Mouse (Mus musculus): ENCODE data around the gene Rgs2. TPM values are rescaled to one million over a fixed set of nuclear protein-coding genes. Genes with fewer than 3 reads are reported as not detected.

The Rgs2 gene
- polyA plus RNA-seq (2015; fragmentation: Nextera tagmentation; extraction: Ambion mirVana): 133 and 147 TPM in 2 replicates

- Histone ChIP-seq H3K4me1 (ENCODE audit: control insufficient read depth, insufficient read depth, low read length) (peaks cover 16% of the 10 kb centered on the region), H3K27me3 (ENCODE audit: control insufficient read depth, insufficient read depth, low read depth, low read length) (no peaks in the 10 kb centered on the region), H3K27ac (ENCODE audit: low read length) (peak within 1 kb of the TSS; percentile 93), H3K4me2 (ENCODE audit: low read length) (peak within 1 kb of the TSS; percentile 90), H3K9ac (ENCODE audit: low read depth, low read length) (peak within 1 kb of the TSS; percentile 86), H3K36me3 (ENCODE audit: control insufficient read depth, insufficient read depth, low read length) (peaks cover 9% of the 10 kb centered on the region; the same call in 1 of the 2 replicates), H3K4me3 (ENCODE audit: low read depth, low read length) (peak within 1 kb of the TSS; percentile 71), H3K9me3 (replicated peaks; ENCODE audit: control insufficient read depth, low read length, poor library complexity, severe bottlenecking) (no peaks in the 10 kb centered on the region)
- under 1% methylated on average over 57 of the region's 57 CpGs for WGBS
- ATAC-seq: peak; percentile 99
Measured at GRCm38 (mm10) chr1:144003904-144004740, at the start of gene Rgs2. Gene Rgs2, minus strand, starts transcription at chr1:144004161.

DNA sequence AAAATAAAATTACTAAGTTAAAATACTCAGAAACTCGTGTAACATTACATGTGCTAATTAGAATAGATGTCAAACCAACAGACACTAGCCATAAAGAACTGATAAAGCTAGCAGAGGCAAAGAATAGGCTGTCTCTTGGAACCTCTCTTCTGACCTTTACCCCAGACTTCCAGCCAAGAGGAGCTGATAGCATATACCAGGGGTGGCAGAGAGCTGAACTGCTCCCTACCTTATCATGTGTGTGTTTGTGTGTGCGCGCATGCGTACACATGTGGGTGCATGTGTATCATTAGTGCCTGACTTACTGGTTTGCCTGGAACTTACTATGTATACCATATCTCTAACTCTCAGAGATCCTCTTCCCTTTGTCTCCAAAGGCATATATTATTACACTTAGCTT is 49.4 kb upstream of the Rgs2 start:
- Histone ChIP-seq H3K4me2 (ENCODE audit: low read length) (no peak overlapping the region), H3K9ac (ENCODE audit: low read depth, low read length) (no peak overlapping the region), H3K4me1 (ENCODE audit: control insufficient read depth, insufficient read depth, low read length) (no peaks in the 10 kb centered on the region), H3K4me3 (ENCODE audit: low read depth, low read length) (no peak overlapping the region), H3K9me3 (replicated peaks; ENCODE audit: control insufficient read depth, low read length, poor library complexity, severe bottlenecking) (no peaks in the 10 kb centered on the region), H3K36me3 (ENCODE audit: control insufficient read depth, insufficient read depth, low read length) (no peaks in the 10 kb centered on the region), H3K27ac (ENCODE audit: low read length) (no peak overlapping the region), H3K27me3 (ENCODE audit: control insufficient read depth, insufficient read depth, low read depth, low read length) (no peaks in the 10 kb centered on the region)
- WGBS: 86% methylated on average over 4 of the region's 4 CpGs
- ATAC-seq: no peak

DNA sequence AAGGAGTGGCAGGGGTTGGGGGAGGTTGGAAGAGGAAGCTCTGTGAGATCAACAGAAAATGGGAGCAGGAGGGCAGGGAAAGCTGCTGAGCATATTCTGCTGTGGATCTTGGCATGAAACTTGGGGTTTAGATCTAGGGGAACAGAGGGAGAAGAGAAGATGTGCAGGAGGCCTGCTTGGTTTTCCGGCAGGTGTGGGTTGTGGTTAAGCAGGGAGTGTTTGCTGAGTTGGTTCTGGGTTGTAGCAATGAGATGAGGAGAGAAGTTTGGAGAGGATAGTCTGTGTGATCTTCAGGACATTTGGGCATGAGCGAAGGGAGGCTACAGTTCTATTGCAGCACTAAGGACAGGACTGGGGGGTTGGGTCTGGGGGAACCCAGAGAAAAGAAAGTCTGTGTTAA is 37.9 kb upstream of the Rgs2 start:
- no peaks in the 10 kb centered on the region for H3K27me3 ChIP-seq (ENCODE audit: control insufficient read depth, insufficient read depth, low read depth, low read length)
- no peaks in the 10 kb centered on the region for H3K4me1 ChIP-seq (ENCODE audit: control insufficient read depth, insufficient read depth, low read length)
- H3K36me3 ChIP-seq (ENCODE audit: control insufficient read depth, insufficient read depth, low read length): no peaks in the 10 kb centered on the region
- H3K9ac ChIP-seq (ENCODE audit: low read depth, low read length): no peak overlapping the region
- H3K4me2 ChIP-seq (ENCODE audit: low read length): no peak overlapping the region
- H3K27ac ChIP-seq (ENCODE audit: low read length): no peak overlapping the region
- no peak for ATAC-seq
- H3K9me3 ChIP-seq (replicated peaks; ENCODE audit: control insufficient read depth, low read length, poor library complexity, severe bottlenecking): no peaks in the 10 kb centered on the region
- WGBS: 100% methylated on average over 2 of the region's 2 CpGs
- no peak overlapping the region for H3K4me3 ChIP-seq (ENCODE audit: low read depth, low read length)

GRCm38 (mm10) chr1:144033498-144033897 is 29.5 kb upstream of the Rgs2 start:
- 82% methylated on average over 1 of the region's 1 CpGs for WGBS
- H3K36me3 ChIP-seq (ENCODE audit: control insufficient read depth, insufficient read depth, low read length): no peaks in the 10 kb centered on the region
- no peaks in the 10 kb centered on the region for H3K27me3 ChIP-seq (ENCODE audit: control insufficient read depth, insufficient read depth, low read depth, low read length)
- no peak for ATAC-seq
- H3K9ac ChIP-seq (ENCODE audit: low read depth, low read length): no peak overlapping the region
- H3K4me2 ChIP-seq (ENCODE audit: low read length): no peak overlapping the region
- H3K4me3 ChIP-seq (ENCODE audit: low read depth, low read length): no peak overlapping the region
- no peak overlapping the region for H3K27ac ChIP-seq (ENCODE audit: low read length)
- H3K9me3 ChIP-seq (replicated peaks; ENCODE audit: control insufficient read depth, low read length, poor library complexity, severe bottlenecking): no peaks in the 10 kb centered on the region
- no peaks in the 10 kb centered on the region for H3K4me1 ChIP-seq (ENCODE audit: control insufficient read depth, insufficient read depth, low read length)

- H3K4me3 ChIP-seq (ENCODE audit: low read depth, low read length): no peak overlapping the region
- no peaks in the 10 kb centered on the region for H3K27me3 ChIP-seq (ENCODE audit: control insufficient read depth, insufficient read depth, low read depth, low read length)
- no peak overlapping the region for H3K4me2 ChIP-seq (ENCODE audit: low read length)
- no peak overlapping the region for H3K27ac ChIP-seq (ENCODE audit: low read length)
- WGBS: 50% methylated on average over 6 of the region's 6 CpGs
- no peak overlapping the region for H3K9ac ChIP-seq (ENCODE audit: low read depth, low read length)
- H3K36me3 ChIP-seq (ENCODE audit: control insufficient read depth, insufficient read depth, low read length): no peaks in the 10 kb centered on the region
- no peaks in the 10 kb centered on the region for H3K4me1 ChIP-seq (ENCODE audit: control insufficient read depth, insufficient read depth, low read length)
- 0 out of 2 replicates have a peak, but pooled peaks have one; percentile 58 for ATAC-seq
- no peaks in the 10 kb centered on the region for H3K9me3 ChIP-seq (replicated peaks; ENCODE audit: control insufficient read depth, low read length, poor library complexity, severe bottlenecking)
Measured at GRCm38 (mm10) chr1:144030499-144030898, 26.5 kb upstream of the Rgs2 start.

DNA sequence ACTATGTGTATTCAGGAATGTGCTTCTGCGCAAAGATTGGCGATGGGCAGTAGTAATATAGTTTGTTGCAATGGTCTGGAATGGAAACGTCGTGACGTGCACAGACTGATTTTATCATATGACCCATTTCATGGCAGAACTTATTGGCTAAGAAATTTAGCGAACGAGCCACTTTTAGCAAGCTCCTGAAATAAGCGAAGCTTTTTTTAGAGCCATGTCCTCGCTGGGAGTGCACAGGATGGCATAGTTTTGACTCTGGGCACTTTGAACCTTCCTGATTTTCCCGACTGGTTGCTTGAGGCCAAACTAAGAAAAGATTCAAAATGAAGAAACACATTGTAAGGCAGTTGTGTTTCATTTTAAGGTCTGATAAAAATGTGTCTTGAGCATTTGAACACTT is 25.7 kb upstream of the Rgs2 start:
- no peaks in the 10 kb centered on the region for H3K27me3 ChIP-seq (ENCODE audit: control insufficient read depth, insufficient read depth, low read depth, low read length)
- 96% methylated on average over 10 of the region's 10 CpGs for WGBS
- H3K27ac ChIP-seq (ENCODE audit: low read length): no peak overlapping the region
- no peak overlapping the region for H3K9ac ChIP-seq (ENCODE audit: low read depth, low read length)
- no peaks in the 10 kb centered on the region for H3K4me1 ChIP-seq (ENCODE audit: control insufficient read depth, insufficient read depth, low read length)
- no peaks in the 10 kb centered on the region for H3K9me3 ChIP-seq (replicated peaks; ENCODE audit: control insufficient read depth, low read length, poor library complexity, severe bottlenecking)
- H3K36me3 ChIP-seq (ENCODE audit: control insufficient read depth, insufficient read depth, low read length): no peaks in the 10 kb centered on the region
- no peak overlapping the region for H3K4me3 ChIP-seq (ENCODE audit: low read depth, low read length)
- no peak overlapping the region for H3K4me2 ChIP-seq (ENCODE audit: low read length)
- no peak for ATAC-seq

DNA sequence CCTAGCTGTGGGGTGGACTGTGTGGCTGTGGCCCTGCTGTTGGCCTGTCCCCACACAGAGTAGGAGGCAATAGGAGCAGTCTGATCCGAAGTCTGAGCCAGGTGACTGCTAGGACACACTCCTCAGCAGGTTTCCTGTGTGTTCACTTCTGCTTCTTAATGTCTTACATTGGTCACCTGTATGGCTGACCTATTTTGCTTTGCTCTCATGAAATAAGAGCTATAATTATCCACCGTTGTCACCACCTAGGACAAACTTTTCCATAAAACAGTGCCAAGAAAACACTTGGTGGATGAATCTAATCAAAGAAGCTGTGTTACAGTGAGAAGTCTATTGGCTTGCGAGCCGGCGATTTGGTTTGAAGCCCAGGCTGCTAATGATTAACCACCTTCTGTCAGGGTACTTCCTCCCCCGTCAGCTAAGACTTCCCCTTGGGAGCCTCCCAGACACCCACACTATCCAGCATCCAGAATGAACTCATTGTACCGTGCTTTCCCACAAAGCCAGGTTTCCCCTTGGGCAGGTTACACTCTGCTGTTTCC is 14.5 kb upstream of the Rgs2 start:
- H3K4me3 ChIP-seq (ENCODE audit: low read depth, low read length): no peak overlapping the region
- no peak for ATAC-seq
- WGBS: 84% methylated on average over 7 of the region's 7 CpGs

GRCm38 (mm10) chr1:144013913-144014312 is 10.0 kb upstream of the Rgs2 start:
- no peak overlapping the region for H3K4me2 ChIP-seq (ENCODE audit: low read length)
- no peak overlapping the region for H3K4me3 ChIP-seq (ENCODE audit: low read depth, low read length)
- no peaks in the 10 kb centered on the region; the same call in 1 of the 2 replicates for H3K9me3 ChIP-seq (replicated peaks; ENCODE audit: control insufficient read depth, low read length, poor library complexity, severe bottlenecking)
- no peak overlapping the region for H3K27ac ChIP-seq (ENCODE audit: low read length)
- H3K9ac ChIP-seq (ENCODE audit: low read depth, low read length): no peak overlapping the region
- H3K4me1 ChIP-seq (ENCODE audit: control insufficient read depth, insufficient read depth, low read length): no peaks in the 10 kb centered on the region
- H3K27me3 ChIP-seq (ENCODE audit: control insufficient read depth, insufficient read depth, low read depth, low read length): no peaks in the 10 kb centered on the region
- no peak for ATAC-seq
- no peaks in the 10 kb centered on the region for H3K36me3 ChIP-seq (ENCODE audit: control insufficient read depth, insufficient read depth, low read length)

More for the DNA sequence above, 14.5 kb upstream of the Rgs2 start:
- no peaks in the 10 kb centered on the region for H3K36me3 ChIP-seq (ENCODE audit: control insufficient read depth, insufficient read depth, low read length)
- no peaks in the 10 kb centered on the region for H3K9me3 ChIP-seq (replicated peaks; ENCODE audit: control insufficient read depth, low read length, poor library complexity, severe bottlenecking)
- H3K27me3 ChIP-seq (ENCODE audit: control insufficient read depth, insufficient read depth, low read depth, low read length): no peaks in the 10 kb centered on the region
- no peaks in the 10 kb centered on the region for H3K4me1 ChIP-seq (ENCODE audit: control insufficient read depth, insufficient read depth, low read length)
- no peak overlapping the region for H3K9ac ChIP-seq (ENCODE audit: low read depth, low read length)
- no peak overlapping the region for H3K27ac ChIP-seq (ENCODE audit: low read length)
- H3K4me2 ChIP-seq (ENCODE audit: low read length): no peak overlapping the region

- Histone ChIP-seq H3K36me3 (ENCODE audit: control insufficient read depth, insufficient read depth, low read length) (no peaks in the 10 kb centered on the region), H3K27ac (ENCODE audit: low read length) (no peak overlapping the region), H3K27me3 (ENCODE audit: control insufficient read depth, insufficient read depth, low read depth, low read length) (no peaks in the 10 kb centered on the region), H3K4me3 (ENCODE audit: low read depth, low read length) (no peak overlapping the region), H3K9ac (ENCODE audit: low read depth, low read length) (no peak overlapping the region), H3K4me2 (ENCODE audit: low read length) (no peak overlapping the region), H3K9me3 (replicated peaks; ENCODE audit: control insufficient read depth, low read length, poor library complexity, severe bottlenecking) (no peaks in the 10 kb centered on the region; the same call in 1 of the 2 replicates), H3K4me1 (ENCODE audit: control insufficient read depth, insufficient read depth, low read length) (peaks cover 4% of the 10 kb centered on the region)
- no peak for ATAC-seq
- WGBS: 65% methylated on average over 6 of the region's 6 CpGs
Measured at GRCm38 (mm10) chr1:144007341-144007740, 3.4 kb upstream of the Rgs2 start.
